Mouse (Mus musculus) urinary bladder, postnatal 25 days (tissue): ENCODE data around the gene Cacng6.
"Not testable (repeated sequence)": the region's sequence is repeated elsewhere in the genome, so short reads cannot be mapped to it uniquely, and the experiment has no call there.

Source experiments
- DNase-seq: peaks from one replicate; pipeline ENCODE4 v3.0.0; 2022; ENCODE audit warnings: low spot score

The Cacng6 gene

GRCm38 (mm10) chr7:3423895-3424294, at the start of gene Cacng6:
TSS of gene Cacng6 (plus strand) at chr7:3424195.
- no peak for DNase-seq

GRCm38 (mm10) chr7:3376831-3377230, 47.2 kb upstream of the Cacng6 start:
- peak; percentile 45 for DNase-seq

- DNase-seq, result no peak
Measured at GRCm38 (mm10) chr7:3382123-3382522, 41.9 kb upstream of the Cacng6 start.

DNA sequence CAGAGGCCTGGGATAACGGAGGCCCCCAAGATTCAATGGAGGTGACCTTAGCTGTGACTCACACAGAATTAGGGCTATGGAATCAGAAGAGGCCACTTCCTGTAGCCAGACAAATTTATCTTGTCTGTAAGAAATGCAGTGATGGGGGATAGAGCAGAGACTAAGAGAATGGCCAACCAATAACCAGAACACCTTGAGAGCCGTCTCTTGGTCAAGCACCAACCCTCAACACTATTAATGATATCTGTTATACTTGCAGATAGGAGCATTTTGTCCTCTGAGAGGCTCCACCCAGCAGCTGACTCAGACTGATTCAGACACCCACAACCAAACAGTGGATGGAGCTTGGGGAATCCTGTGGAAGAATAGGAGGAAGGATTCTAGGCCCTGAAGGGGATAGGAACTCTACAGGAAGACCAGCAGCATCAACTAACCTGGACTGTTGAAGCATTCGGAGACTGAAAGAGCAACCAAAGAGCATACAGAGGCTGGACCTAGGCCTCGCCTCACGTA, 39.1 kb upstream of the Cacng6 start:
- no peak for DNase-seq

GRCm38 (mm10) chr7:3386036-3386730, 37.8 kb upstream of the Cacng6 start:
- DNase-seq, result no peak

- no peak for DNase-seq
Measured at GRCm38 (mm10) chr7:3387761-3388160, 36.2 kb upstream of the Cacng6 start.

GRCm38 (mm10) chr7:3388885-3389284, 35.1 kb upstream of the Cacng6 start:
- no peak for DNase-seq

DNA sequence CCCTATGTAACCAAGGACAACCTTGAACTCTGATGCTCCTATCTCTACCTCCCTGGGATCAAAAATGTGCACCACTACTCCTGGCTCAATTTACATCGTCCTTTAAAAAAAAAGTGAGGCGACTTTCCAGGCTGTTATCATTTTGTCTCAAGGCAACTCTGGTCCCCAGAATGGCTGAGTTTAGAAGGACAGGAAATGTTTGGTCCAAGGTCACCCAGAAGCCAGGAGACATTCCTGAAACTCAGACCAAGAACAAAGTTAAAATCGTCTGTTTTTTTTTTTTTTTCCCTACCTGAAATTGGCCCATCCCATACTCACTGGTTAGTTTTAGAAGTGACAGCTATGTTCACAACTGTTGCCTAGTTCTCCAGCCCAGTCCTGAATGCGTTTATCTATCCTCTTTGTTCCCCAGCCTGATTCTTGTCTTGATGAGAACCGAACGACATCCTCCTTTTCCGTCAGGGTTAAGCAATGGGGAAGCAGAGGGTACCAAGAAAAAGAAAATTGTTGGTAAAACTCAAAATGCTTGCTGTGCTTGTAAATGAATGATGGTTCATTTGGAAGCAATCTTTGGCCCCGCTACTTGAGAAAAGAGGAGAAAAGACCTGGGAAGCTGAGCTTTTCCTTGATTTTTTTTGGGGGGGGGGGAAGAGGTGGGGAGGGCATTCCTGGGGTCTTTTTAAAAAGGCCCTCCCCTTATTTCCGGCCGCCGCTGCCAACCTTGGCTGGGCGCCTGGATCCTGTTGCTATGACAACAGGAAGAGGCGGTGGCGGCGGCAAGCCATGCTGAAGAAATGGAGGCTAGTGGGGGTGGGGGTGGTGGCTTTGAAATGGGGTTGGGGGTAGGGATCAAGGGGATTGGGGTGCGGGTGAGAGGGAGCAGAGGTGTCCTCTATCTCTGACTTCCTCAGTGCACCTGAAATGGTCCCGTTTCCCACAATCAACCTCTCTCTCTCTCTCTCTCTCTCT, 34.3 kb upstream of the Cacng6 start:
- no peak for DNase-seq

DNA sequence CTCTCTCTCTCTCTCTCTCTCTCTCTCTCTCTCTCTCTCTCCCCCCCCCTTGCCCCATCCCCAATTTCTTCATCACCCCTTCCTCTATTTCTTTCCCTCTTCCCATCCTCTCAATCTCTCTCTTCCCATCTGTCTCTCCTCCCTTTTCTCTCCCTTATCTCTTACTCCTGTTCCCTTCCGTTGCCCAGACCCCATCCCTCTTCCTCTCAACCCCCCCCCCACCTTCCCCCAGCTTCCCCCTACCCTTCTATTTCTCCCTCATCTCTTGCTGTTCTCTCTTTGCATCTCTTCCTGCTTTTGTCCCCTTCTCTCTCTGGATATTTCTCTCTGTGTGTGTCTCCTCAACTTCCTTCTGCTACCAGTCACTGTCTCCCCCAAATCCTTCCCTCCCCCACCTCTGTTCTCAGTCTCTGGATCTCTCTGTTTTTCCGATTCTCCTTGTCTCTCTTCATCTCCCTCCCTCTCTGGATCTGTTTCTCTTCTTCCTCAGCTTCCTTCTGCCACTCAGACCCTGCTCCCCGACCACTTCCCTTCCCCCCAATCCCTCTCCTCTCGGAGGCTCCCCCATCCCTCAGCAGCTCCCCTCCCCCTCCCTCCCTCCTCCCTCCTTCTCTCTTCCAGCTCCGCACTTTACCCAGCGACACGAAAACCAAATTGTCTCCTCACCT, 33.4 kb upstream of the Cacng6 start, which contains the start of gene Cacng8:
Gene Cacng8, plus strand, starts transcription at position 271 of the 668 bp plus-strand sequence.
- no peak for DNase-seq

DNA sequence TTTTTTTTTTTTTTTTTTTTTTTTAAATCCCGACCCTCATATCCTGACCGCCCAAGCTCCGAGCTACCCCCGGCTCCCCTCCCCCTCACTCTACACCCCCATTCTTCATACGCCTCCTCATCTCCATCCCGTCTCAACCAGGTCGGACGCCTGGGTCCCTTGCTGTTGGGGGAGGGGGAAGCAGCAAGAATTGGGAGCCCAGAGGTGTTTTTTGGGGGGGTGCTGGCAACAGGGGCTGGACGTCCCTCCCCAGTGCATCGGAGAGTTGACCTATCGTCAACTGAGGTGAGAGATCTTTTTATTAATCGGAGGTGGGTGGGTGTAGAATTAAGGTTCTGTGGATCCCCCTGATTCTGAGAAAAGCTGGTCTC, 32.9 kb upstream of the Cacng6 start:
- no peak for DNase-seq

DNA sequence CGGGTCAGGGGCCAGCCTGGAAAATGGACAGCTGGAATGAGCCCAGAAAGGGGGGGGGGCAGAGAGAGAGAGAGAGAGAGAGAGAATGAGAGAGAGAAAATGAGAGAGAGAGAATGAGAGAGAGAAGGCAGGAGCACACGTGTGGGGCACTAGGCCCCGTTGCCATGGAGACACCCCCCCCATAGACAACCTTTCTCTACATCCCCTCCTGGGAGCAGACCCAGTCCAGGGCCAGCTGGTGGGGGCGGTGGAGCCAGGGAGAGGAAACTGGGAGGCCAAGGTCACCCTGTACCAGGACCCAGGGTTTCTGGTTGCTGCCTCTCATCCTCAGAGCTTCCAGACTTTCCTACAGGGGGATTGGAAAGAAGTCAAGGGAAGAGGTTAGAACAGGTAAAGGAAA, 32.2 kb upstream of the Cacng6 start:
- no peak for DNase-seq

GRCm38 (mm10) chr7:3397355-3397754, 26.6 kb upstream of the Cacng6 start:
- DNase-seq, result no peak

GRCm38 (mm10) chr7:3397797-3398196, 26.2 kb upstream of the Cacng6 start:
- DNase-seq, result no peak

- DNase-seq, result not testable (repeated sequence)
Measured at GRCm38 (mm10) chr7:3398363-3398762, 25.6 kb upstream of the Cacng6 start.

GRCm38 (mm10) chr7:3399937-3400336, 24.1 kb upstream of the Cacng6 start:
- no peak for DNase-seq

- no peak for DNase-seq
Measured at GRCm38 (mm10) chr7:3409729-3410520, 14.1 kb upstream of the Cacng6 start.

- DNase-seq, result no peak
Measured at GRCm38 (mm10) chr7:3411160-3411941, 12.6 kb upstream of the Cacng6 start.

DNA sequence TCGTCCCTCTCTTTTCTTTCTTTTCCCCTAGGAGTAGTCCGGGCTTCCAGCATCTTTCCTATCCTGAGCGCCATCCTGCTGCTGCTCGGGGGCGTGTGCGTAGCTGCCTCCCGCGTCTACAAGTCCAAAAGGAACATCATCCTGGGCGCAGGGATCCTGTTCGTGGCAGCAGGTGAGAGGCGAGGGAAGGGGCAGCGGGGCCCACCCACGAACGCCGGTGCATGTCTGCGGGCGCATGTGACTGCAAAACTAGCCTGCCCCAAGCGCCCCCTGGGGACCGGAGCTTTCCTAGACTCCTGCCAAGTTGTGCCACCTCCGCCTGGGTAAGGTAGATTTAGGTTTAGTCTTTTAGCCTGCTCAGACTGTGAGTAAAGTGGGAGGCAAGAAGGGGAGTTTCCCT, 12.0 kb upstream of the Cacng6 start:
- no peak for DNase-seq

- peak; percentile 11 for DNase-seq
Measured at GRCm38 (mm10) chr7:3414888-3415287, 9.1 kb upstream of the Cacng6 start.

DNA sequence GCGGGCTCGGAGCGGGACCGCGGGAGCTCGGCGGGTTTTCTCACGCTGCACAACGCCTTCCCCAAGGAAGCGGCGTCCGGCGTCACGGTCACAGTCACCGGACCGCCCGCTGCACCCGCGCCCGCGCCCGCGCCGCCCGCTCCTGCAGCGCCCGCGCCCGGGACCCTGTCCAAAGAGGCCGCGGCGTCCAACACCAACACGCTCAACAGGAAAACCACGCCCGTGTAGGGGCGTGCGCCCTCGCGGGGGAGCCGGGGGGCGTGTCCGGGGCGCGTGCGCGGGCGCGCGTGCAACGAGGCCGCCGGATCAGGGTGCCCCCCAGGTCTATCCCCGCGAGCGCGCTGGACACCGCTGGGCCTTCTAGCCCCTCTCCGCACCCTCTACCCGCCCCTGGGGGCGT, 8.6 kb upstream of the Cacng6 start:
- DNase-seq, result no peak

- DNase-seq, result no peak
Measured at GRCm38 (mm10) chr7:3419941-3420340, 4.1 kb upstream of the Cacng6 start.
